Mouse (Mus musculus): ENCODE data around the gene Psma2.

Psma2 gene

GRCm38 (mm10) chr13:14612926-14613529 lies at the start of gene Psma2, which contains the start of gene Mrpl32:
TSS of gene Psma2 (plus strand) at chr13:14613240.
TSS of gene Mrpl32 (minus strand) at chr13:14613165.
- DNase-seq, result peak; percentile 98

- no peak for DNase-seq
These were observed 38.9 kb upstream of the Psma2 start for GRCm38 (mm10) chr13:14574128-14574527.

- no peak for DNase-seq
These were observed 32.6 kb upstream of the Psma2 start for GRCm38 (mm10) chr13:14580392-14580791.

GRCm38 (mm10) chr13:14602744-14603143 lies 10.3 kb upstream of the Psma2 start:
- no peak for DNase-seq

GRCm38 (mm10) chr13:14607616-14608015 lies 5.4 kb upstream of the Psma2 start:
- no peak for DNase-seq

GRCm38 (mm10) chr13:14612463-14612862 lies 577 bp upstream of the Psma2 start:
- DNase-seq, result no peak

GRCm38 (mm10) chr13:14613553-14613952 lies 513 bp downstream of the Psma2 start:
- no peak for DNase-seq

GRCm38 (mm10) chr13:14618724-14619123 lies 5.7 kb downstream of the Psma2 start:
- DNase-seq, result peak; percentile 71

- DNase-seq, result peak; percentile 96
These were observed 16.9 kb downstream of the Psma2 start, which contains the start of gene AW209491 for GRCm38 (mm10) chr13:14629726-14630641. TSS of gene AW209491 (plus strand) at chr13:14630154.

- DNase-seq, result no peak
These were observed 27.0 kb downstream of the Psma2 start for GRCm38 (mm10) chr13:14639998-14640397.

GRCm38 (mm10) chr13:14649301-14649700 lies 36.3 kb downstream of the Psma2 start:
- DNase-seq, result peak; percentile 32

GRCm38 (mm10) chr13:14667107-14667506 lies 54.1 kb downstream of the Psma2 start:
- DNase-seq, result no peak

GRCm38 (mm10) chr13:14670342-14670741 lies 57.3 kb downstream of the Psma2 start:
- DNase-seq, result peak; percentile 28

- DNase-seq, result no peak
These were observed 75.9 kb downstream of the Psma2 start for GRCm38 (mm10) chr13:14688955-14689354.

- no peak for DNase-seq
These were observed 103.8 kb downstream of the Psma2 start for GRCm38 (mm10) chr13:14716801-14717200.

GRCm38 (mm10) chr13:14717755-14718154 lies 104.7 kb downstream of the Psma2 start:
- DNase-seq, result no peak
